Mouse (Mus musculus) gastrocnemius, adult 8-10 months (tissue): ENCODE results near the gene Vsig10l. TPM values are rescaled to one million over a fixed set of nuclear protein-coding genes. Genes with fewer than 3 reads are reported as not detected.

Experiments used
- DNase-seq, 2 experiments: peaks; one replicate each; pipeline ENCODE4 v3.0.0; 2022; ENCODE audit warnings: low spot score in 2 of 2
- microRNA-seq: library from miRNA; unstranded; fragments of <30 nt; microRNA quantifications from one replicate; pipeline ENCODE4 v1.2.0, GENCODE M21; 2022
- total RNA-seq, 4 experiments: library from RNA; stranded (reverse); gene quantifications; 2 replicates each; pipeline ENCODE4 v1.2.4; 2022

Gene Vsig10l
- total RNA-seq, 4 experiments from 2014 or later: 1.3 to 2.7 (median 1.7) TPM

- DNase-seq: no peak
Observed at GRCm38 (mm10) chr7:43518341-43518740, 55.4 kb downstream of the Vsig10l start.

Small RNA genes lying within 50 kb of the gene (microRNA-seq; reads per million reads assigned to microRNA genes)
- gene Mir7051: 3.3 reads per million

Other genes with a start within 250 kb of the Vsig10l start
- 10 to 100 TPM in 2 of 4 experiments, 1 to 10 TPM in 2; 9.9 to 11.7 (median 10.6) TPM for gene Zfp715, start 149.9 kb upstream of the Vsig10l start, total RNA-seq
- gene Siglecf, start 111.8 kb upstream of the Vsig10l start, total RNA-seq: not detected
- not detected for gene Siglecg, start 54.9 kb upstream of the Vsig10l start, total RNA-seq
- not detected for gene Lim2, start 35.5 kb upstream of the Vsig10l start, total RNA-seq
- gene Nkg7, start 26.1 kb upstream of the Vsig10l start, total RNA-seq: not detected
- not detected for gene Cldnd2, start 22.4 kb upstream of the Vsig10l start, total RNA-seq
- gene Etfb, start 19.1 kb upstream of the Vsig10l start, total RNA-seq: 100 to 1,000 TPM; 284 to 324 (median 303) TPM
- under 1 TPM in 1 of 4 experiments, not detected in 3; 0.73 TPM for gene Gm45233, start 19.0 kb upstream of the Vsig10l start, total RNA-seq
- gene Iglon5, start 26.9 kb downstream of the Vsig10l start, total RNA-seq: under 1 TPM in 3 of 4 experiments, not detected in 1; 0.10 to 0.31 (median 0.13) TPM
- gene 4931406B18Rik, start 42.8 kb downstream of the Vsig10l start, total RNA-seq: not detected
- gene Cd33, start 81.3 kb downstream of the Vsig10l start, total RNA-seq: under 1 TPM; 0.10 to 0.75 (median 0.52) TPM
- under 1 TPM; 0.16 to 0.43 (median 0.33) TPM for gene Zfp658, start 99.1 kb downstream of the Vsig10l start, total RNA-seq
- 1 to 10 TPM; 3.6 to 3.9 (median 3.8) TPM for gene Zfp719, start 116.5 kb downstream of the Vsig10l start, total RNA-seq
- not detected for gene Zfp819, start 144.0 kb downstream of the Vsig10l start, total RNA-seq
- gene Ceacam18, start 171.6 kb downstream of the Vsig10l start, total RNA-seq: not detected
- under 1 TPM; 0.12 to 0.25 (median 0.16) TPM for gene Siglece, start 197.0 kb downstream of the Vsig10l start, total RNA-seq
- gene Ctu1, start 208.9 kb downstream of the Vsig10l start, total RNA-seq: 1 to 10 TPM; 2.1 to 3.2 (median 2.6) TPM
- gene Klk14, start 227.3 kb downstream of the Vsig10l start, total RNA-seq: under 1 TPM in 1 of 4 experiments, not detected in 3; 0.19 TPM
- not detected for gene Klk13, start 249.4 kb downstream of the Vsig10l start, total RNA-seq